Mouse (Mus musculus) kidney, embryonic 15.5 days (tissue): Measurements from ENCODE around the gene Map7. TPM values are rescaled to one million over a fixed set of nuclear protein-coding genes. Genes with fewer than 3 reads are reported as not detected.

Source experiments
- ATAC-seq: fragments of 200-750 bp; cut with Nextera tagmentation; replicated peaks from 2 replicates; pipeline ENCODE4 v1.8.0; 2017; ENCODE audit warnings: moderate TSS enrichment; ENCODE audit not compliant: low FRiP score
- H3K27ac ChIP-seq: fragments of 300-500 bp; sonication (generic); 2 replicates; pipeline ENCODE4 v1.5.1; 2015; ENCODE audit warnings: mild to moderate bottlenecking, inconsistent platforms
- H3K27me3 ChIP-seq: fragments of 300-500 bp; sonication (generic); 2 replicates; pipeline ENCODE4 v1.6.1; 2015; ENCODE audit warnings: inconsistent platforms
- H3K36me3 ChIP-seq: fragments of 300-500 bp; sonication (generic); 2 replicates; pipeline ENCODE4 v1.6.1; 2015; ENCODE audit warnings: inconsistent platforms
- H3K4me1 ChIP-seq: fragments of 300-500 bp; sonication (generic); 2 replicates; pipeline ENCODE4 v1.6.1; 2015; ENCODE audit warnings: inconsistent platforms
- H3K4me2 ChIP-seq: fragments of 300-500 bp; sonication (generic); 2 replicates; pipeline ENCODE4 v1.6.1; 2015; ENCODE audit warnings: moderate library complexity, mild to moderate bottlenecking, inconsistent platforms
- H3K4me3 ChIP-seq: fragments of 300-500 bp; sonication (generic); replicated peaks from 2 replicates; pipeline ENCODE4 v1.5.1; 2015; ENCODE audit warnings: mild to moderate bottlenecking, inconsistent platforms
- H3K9ac ChIP-seq: fragments of 300-500 bp; sonication (generic); 2 replicates; pipeline ENCODE4 v1.6.1; 2015; ENCODE audit warnings: mild to moderate bottlenecking, inconsistent platforms
- H3K9me3 ChIP-seq: fragments of 300-500 bp; sonication (generic); replicated peaks from 2 replicates; pipeline ENCODE4 v1.6.1; 2016; ENCODE audit warnings: inconsistent platforms
- WGBS: fragments of 180-500 bp; shearing (Covaris S2); methylation state at CpG from one replicate; pipeline ENCODE4 v1.1.7; 2015; ENCODE audit warnings: mixed read lengths; 5-methylcytosine and 5-hydroxymethylcytosine counted together
- polyA plus RNA-seq: library from polyadenylated mRNA; unstranded; fragments of >200 nt; fragmentation: Nextera tagmentation; extraction: Ambion mirVana; gene quantifications from 2 replicates; pipeline ENCODE4 v1.2.1, GENCODE M21; 2015

Map7 gene
- polyA plus RNA-seq, 1 experiment from 2014 or later, result 26.7 TPM

DNA sequence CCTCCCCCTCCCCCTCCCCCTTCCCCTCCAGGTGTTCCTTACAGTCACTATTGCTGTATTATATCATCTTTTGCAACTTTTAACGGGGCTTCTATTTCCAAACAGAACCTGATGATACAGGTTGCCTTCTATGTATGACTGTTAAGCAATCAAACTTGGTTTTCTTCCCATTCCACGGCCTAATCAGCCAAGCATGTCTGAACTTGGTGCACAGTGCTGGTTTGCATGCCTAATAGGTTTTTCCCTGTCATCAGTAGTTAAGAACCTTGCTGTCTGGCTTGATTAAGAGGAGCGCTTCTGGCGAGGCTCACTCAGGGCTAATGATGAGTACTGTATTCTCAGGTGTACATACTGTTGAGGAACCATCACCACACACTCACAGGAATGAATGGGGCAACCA lies 25.5 kb downstream of the Map7 start:
- H3K9ac ChIP-seq, result no peak overlapping the region
- H3K36me3 ChIP-seq, result no peaks in the 10 kb centered on the region
- H3K4me1 ChIP-seq, result peaks cover 40% of the 10 kb centered on the region
- WGBS, result 60% methylated on average over 4 of the region's 4 CpGs
- no peak for ATAC-seq
- H3K4me3 ChIP-seq, result no peak overlapping the region
- H3K27me3 ChIP-seq, result no peaks in the 10 kb centered on the region
- no peak overlapping the region for H3K27ac ChIP-seq
- no peaks in the 10 kb centered on the region for H3K9me3 ChIP-seq
- no peak overlapping the region for H3K4me2 ChIP-seq

DNA sequence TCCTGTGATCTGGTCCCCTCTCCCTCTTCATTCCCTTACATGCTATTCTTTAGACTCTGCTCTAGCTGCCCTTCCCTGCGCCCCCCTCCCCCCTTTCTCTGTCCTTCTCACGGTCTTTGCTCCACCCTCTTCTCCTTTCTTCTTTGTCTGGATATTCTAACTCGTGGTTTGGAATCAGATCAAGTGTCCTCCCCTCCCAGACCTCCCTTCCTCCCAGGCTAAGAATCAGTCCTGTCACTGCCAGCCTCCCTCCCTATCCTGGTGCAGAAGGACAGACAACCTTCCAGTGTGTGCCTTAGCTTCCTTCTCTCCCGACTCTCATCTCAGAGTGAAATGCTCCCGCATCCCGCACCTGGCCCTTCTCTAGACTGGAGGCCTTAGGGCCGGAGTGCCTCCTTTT lies 27.8 kb downstream of the Map7 start:
- no peaks in the 10 kb centered on the region for H3K27me3 ChIP-seq
- H3K9ac ChIP-seq, result no peak overlapping the region
- no peak overlapping the region for H3K4me3 ChIP-seq
- WGBS, result 75% methylated on average over 7 of the region's 7 CpGs
- no peak for ATAC-seq
- H3K9me3 ChIP-seq, result no peaks in the 10 kb centered on the region
- H3K36me3 ChIP-seq, result no peaks in the 10 kb centered on the region
- H3K27ac ChIP-seq, result no peak overlapping the region
- peaks cover 33% of the 10 kb centered on the region for H3K4me1 ChIP-seq
- no peak overlapping the region for H3K4me2 ChIP-seq

- Histone ChIP-seq H3K4me1 (peaks cover 33% of the 10 kb centered on the region), H3K4me3 (no peak overlapping the region), H3K9ac (no peak overlapping the region), H3K27me3 (no peaks in the 10 kb centered on the region), H3K9me3 (no peaks in the 10 kb centered on the region), H3K36me3 (no peaks in the 10 kb centered on the region), H3K4me2 (no peak overlapping the region), H3K27ac (peak overlapping the region; percentile 22; the same call in 1 of the 2 replicates)
- whole genome bisulfite sequencing, result 38% methylated on average over 12 of the region's 12 CpGs
- ATAC-seq, result peak; percentile 66
These were observed 30.7 kb downstream of the Map7 start for GRCm38 (mm10) chr10:20178807-20179605.

DNA sequence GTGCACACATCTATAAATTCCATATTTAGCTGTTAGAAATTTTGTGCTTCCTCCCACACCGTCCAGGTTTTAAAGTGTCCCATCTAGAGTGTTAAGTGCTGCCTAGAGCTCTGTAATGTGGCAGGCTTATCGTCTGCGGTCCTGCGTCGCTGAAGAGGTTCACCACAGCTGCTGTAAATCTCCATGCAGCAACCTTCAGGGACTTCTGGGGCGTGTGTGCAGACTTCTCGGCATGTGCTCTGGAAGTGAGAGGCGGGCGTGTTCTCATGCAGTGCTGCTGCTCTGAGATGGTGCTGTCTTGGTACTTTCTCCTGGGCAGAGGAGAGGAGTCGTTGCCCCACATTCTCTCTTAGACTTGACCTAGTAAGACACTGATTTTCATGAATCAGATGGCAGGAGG lies 32.9 kb downstream of the Map7 start:
- Histone ChIP-seq H3K27me3 (no peaks in the 10 kb centered on the region), H3K27ac (peak overlapping the region; percentile 63), H3K9ac (no peak overlapping the region), H3K9me3 (no peaks in the 10 kb centered on the region), H3K36me3 (no peaks in the 10 kb centered on the region), H3K4me3 (no peak overlapping the region), H3K4me1 (peaks cover 29% of the 10 kb centered on the region), H3K4me2 (no peak overlapping the region)
- 21% methylated on average over 10 of the region's 10 CpGs for WGBS
- ATAC-seq, result no peak

GRCm38 (mm10) chr10:20181680-20182399 lies 33.6 kb downstream of the Map7 start:
- H3K9me3 ChIP-seq, result no peaks in the 10 kb centered on the region
- H3K27ac ChIP-seq, result peak overlapping the region; percentile 63; the same call in 1 of the 2 replicates
- H3K4me2 ChIP-seq, result no peak overlapping the region
- 42% methylated on average over 11 of the region's 11 CpGs for WGBS
- H3K9ac ChIP-seq, result no peak overlapping the region
- no peak overlapping the region for H3K4me3 ChIP-seq
- H3K4me1 ChIP-seq, result peaks cover 34% of the 10 kb centered on the region
- H3K36me3 ChIP-seq, result no peaks in the 10 kb centered on the region
- no peak for ATAC-seq
- H3K27me3 ChIP-seq, result no peaks in the 10 kb centered on the region

GRCm38 (mm10) chr10:20184326-20184725 lies 36.1 kb downstream of the Map7 start:
- H3K27me3 ChIP-seq, result no peaks in the 10 kb centered on the region
- no peaks in the 10 kb centered on the region for H3K36me3 ChIP-seq
- no peak overlapping the region for H3K4me2 ChIP-seq
- H3K4me3 ChIP-seq, result no peak overlapping the region
- no peak for ATAC-seq
- H3K4me1 ChIP-seq, result peaks cover 23% of the 10 kb centered on the region
- no peaks in the 10 kb centered on the region for H3K9me3 ChIP-seq
- no peak overlapping the region for H3K9ac ChIP-seq
- WGBS, result 67% methylated on average over 4 of the region's 4 CpGs
- no peak overlapping the region for H3K27ac ChIP-seq

- no peak for ATAC-seq
These were observed 37.0 kb downstream of the Map7 start for GRCm38 (mm10) chr10:20185264-20185663.

DNA sequence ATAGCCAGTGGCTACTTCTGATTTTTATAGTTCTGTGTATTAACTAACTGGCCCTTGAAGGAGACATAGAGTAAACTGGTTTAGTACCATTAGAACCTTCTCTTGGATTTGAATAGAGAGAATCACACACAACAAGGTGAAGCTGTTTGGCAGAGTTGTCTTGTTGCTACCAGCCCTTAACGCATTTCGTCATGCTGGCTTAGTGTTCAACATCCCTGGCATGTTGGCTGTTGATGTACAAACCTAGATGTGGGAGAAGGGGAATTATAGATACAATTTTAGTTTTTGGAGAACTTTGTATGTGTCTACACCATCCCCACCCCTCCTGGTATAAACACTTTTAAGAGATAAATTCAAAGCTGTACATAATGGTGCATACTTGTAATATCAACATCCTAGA lies 37.5 kb downstream of the Map7 start:
- Histone ChIP-seq H3K27me3 (no peaks in the 10 kb centered on the region), H3K4me1 (peaks cover 23% of the 10 kb centered on the region), H3K9me3 (no peaks in the 10 kb centered on the region), H3K9ac (no peak overlapping the region), H3K27ac (no peak overlapping the region), H3K36me3 (no peaks in the 10 kb centered on the region), H3K4me3 (no peak overlapping the region), H3K4me2 (no peak overlapping the region)
- ATAC-seq, result no peak
- WGBS, result 100% methylated on average over 2 of the region's 2 CpGs

More at GRCm38 (mm10) chr10:20185264-20185663, 37.0 kb downstream of the Map7 start:
- H3K27ac ChIP-seq, result no peak overlapping the region
- H3K27me3 ChIP-seq, result no peaks in the 10 kb centered on the region
- no peaks in the 10 kb centered on the region for H3K36me3 ChIP-seq
- H3K4me3 ChIP-seq, result no peak overlapping the region
- H3K9ac ChIP-seq, result no peak overlapping the region
- no peaks in the 10 kb centered on the region for H3K9me3 ChIP-seq
- peaks cover 23% of the 10 kb centered on the region for H3K4me1 ChIP-seq
- WGBS, result 89% methylated on average over 4 of the region's 4 CpGs
- H3K4me2 ChIP-seq, result no peak overlapping the region

GRCm38 (mm10) chr10:20186800-20187273 lies 38.6 kb downstream of the Map7 start:
- no peak for ATAC-seq
- no peak overlapping the region for H3K4me2 ChIP-seq
- no peak overlapping the region for H3K27ac ChIP-seq
- WGBS, result 82% methylated on average over 5 of the region's 5 CpGs
- H3K9me3 ChIP-seq, result no peaks in the 10 kb centered on the region
- H3K27me3 ChIP-seq, result no peaks in the 10 kb centered on the region
- no peak overlapping the region for H3K4me3 ChIP-seq
- no peak overlapping the region for H3K9ac ChIP-seq
- peaks cover 14% of the 10 kb centered on the region for H3K4me1 ChIP-seq
- H3K36me3 ChIP-seq, result no peaks in the 10 kb centered on the region

DNA sequence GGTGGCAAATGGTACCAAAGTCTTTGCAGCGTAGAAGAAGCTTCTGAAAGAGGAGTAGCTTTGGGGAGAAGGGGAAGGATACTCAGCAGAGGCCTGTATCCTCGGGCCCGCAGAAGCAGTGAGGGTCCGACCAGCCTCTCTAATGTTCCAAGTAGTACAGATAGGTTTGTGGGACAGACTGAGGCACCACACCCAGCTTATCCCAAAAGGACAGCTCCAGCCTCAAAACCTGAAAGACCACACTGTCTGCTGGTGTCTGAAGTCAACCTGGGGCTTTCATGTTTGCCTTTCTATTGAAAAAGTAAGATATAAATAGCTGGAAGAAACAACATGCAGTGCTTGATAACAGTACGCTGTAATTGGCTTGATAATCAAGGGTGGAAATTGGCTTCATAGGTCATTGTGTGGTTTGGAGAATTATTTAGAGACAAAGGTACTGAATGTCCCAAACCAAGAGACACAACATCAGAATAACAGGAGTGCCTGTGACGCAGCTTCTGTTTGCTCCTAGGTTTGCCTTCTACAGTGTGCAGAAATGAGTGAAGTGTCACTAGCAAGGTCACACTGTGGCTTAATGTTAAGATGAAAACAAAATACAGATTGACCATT lies 42.0 kb downstream of the Map7 start:
- WGBS, result 89% methylated on average over 6 of the region's 6 CpGs
- no peaks in the 10 kb centered on the region for H3K9me3 ChIP-seq
- H3K36me3 ChIP-seq, result no peaks in the 10 kb centered on the region
- H3K4me3 ChIP-seq, result no peak overlapping the region
- H3K9ac ChIP-seq, result no peak overlapping the region
- ATAC-seq, result no peak
- H3K4me1 ChIP-seq, result peaks cover 12% of the 10 kb centered on the region; the same call in 1 of the 2 replicates
- H3K27me3 ChIP-seq, result no peaks in the 10 kb centered on the region
- no peak overlapping the region for H3K27ac ChIP-seq
- no peak overlapping the region for H3K4me2 ChIP-seq

GRCm38 (mm10) chr10:20194847-20195540 lies 46.7 kb downstream of the Map7 start:
- Histone ChIP-seq H3K27ac (no peak overlapping the region), H3K4me1 (peaks cover 8% of the 10 kb centered on the region; the same call in 1 of the 2 replicates), H3K4me3 (no peak overlapping the region), H3K4me2 (no peak overlapping the region), H3K27me3 (no peaks in the 10 kb centered on the region), H3K9me3 (no peaks in the 10 kb centered on the region), H3K9ac (no peak overlapping the region), H3K36me3 (no peaks in the 10 kb centered on the region)
- 41% methylated on average over 13 of the region's 13 CpGs for WGBS
- ATAC-seq, result no peak
